In the genomic region with DNA sequence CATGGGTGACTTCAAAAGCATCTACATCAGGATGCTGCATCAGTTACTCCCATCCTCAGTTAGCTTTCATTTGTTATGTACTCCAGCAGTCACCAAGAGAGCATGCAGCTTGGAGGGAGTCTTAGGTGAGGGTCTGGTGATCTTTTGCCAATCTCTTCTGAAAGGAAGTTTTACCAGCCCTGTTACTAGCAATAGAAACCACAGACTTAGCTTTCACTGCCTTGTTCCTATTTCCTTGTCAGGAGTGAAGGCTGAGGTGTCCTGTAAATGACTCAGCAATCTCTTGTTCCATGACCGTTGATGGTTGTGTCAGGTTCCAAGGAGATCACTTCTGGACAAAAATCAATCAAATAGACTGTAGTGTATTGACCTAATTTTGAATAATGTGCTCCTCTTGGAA, we compare ENCODE assay signal across 23 mouse cellular contexts.
"Had no signal": no experiment of that assay in that cellular context is flagged by ENCODE, and none has a peak within 500 bp of the region (broad histone marks: within the 10 kb centered on the region; RNA-seq: fewer than 3 reads in every experiment).

No protein-coding gene starts in this region.

- DNase-seq: liver, postnatal 0 days; lung, adult 2 months; lung, postnatal 14 days; lung, postnatal 36 days; midbrain, embryonic 14.5 days; retina, postnatal 1 day; right cerebral cortex, adult 18-20 months; right cerebral cortex, postnatal 25 days; right cerebral cortex, postnatal 4 days; thymus, adult 2 months; thymus, postnatal 25 days; thymus, postnatal 4 days had no signal

- H3K4me3 ChIP-seq: lung, embryonic 15.5 days; midbrain, embryonic 10.5 days; midbrain, embryonic 12.5 days; myocyte; neural tube, embryonic 13.5 days; neural tube, embryonic 15.5 days; stomach, embryonic 15.5 days had no signal

- H3K4me2 ChIP-seq: lung, embryonic 15.5 days; midbrain, embryonic 12.5 days; neural tube, embryonic 13.5 days; neural tube, embryonic 15.5 days; stomach, embryonic 15.5 days had no signal

- H3K27me3 ChIP-seq: lung, embryonic 15.5 days; midbrain, embryonic 12.5 days; neural tube, embryonic 13.5 days; neural tube, embryonic 15.5 days; stomach, embryonic 15.5 days had no signal

- H3K4me1 ChIP-seq: lung, embryonic 15.5 days; midbrain, embryonic 10.5 days; midbrain, embryonic 12.5 days; neural tube, embryonic 13.5 days; neural tube, embryonic 15.5 days; stomach, embryonic 15.5 days had no signal

- H3K9me3 ChIP-seq: lung, embryonic 15.5 days; midbrain, embryonic 10.5 days; midbrain, embryonic 12.5 days; neural tube, embryonic 13.5 days; neural tube, embryonic 15.5 days; stomach, embryonic 15.5 days had no signal

- H3K36me3 ChIP-seq: lung, embryonic 15.5 days; midbrain, embryonic 10.5 days; midbrain, embryonic 12.5 days; neural tube, embryonic 13.5 days; neural tube, embryonic 15.5 days; stomach, embryonic 15.5 days had no signal

- ATAC-seq: liver, postnatal 0 days; lung, postnatal 0 days; midbrain, embryonic 16.5 days had no signal

- H3K27ac ChIP-seq: lung, embryonic 15.5 days; macrophage; midbrain, embryonic 10.5 days; midbrain, embryonic 12.5 days; neural tube, embryonic 13.5 days; neural tube, embryonic 15.5 days; stomach, embryonic 15.5 days; stomach, postnatal 0 days had no signal

- H3K9ac ChIP-seq: liver, postnatal 0 days; lung, embryonic 15.5 days; midbrain, embryonic 12.5 days; neural tube, embryonic 13.5 days; neural tube, embryonic 15.5 days; stomach, embryonic 15.5 days had no signal
